Mouse (Mus musculus) Muller cell, postnatal 12 days (primary cell): ENCODE measurements around the gene Marf1.
"Not testable (repeated sequence)": the region's sequence is repeated elsewhere in the genome, so short reads cannot be mapped to it uniquely, and the experiment has no call there.

ENCODE experiments used
- DNase-seq: peaks from one replicate; pipeline ENCODE4 v3.0.0-alpha.2; 2015; ENCODE audit errors: inconsistent ontology term

The Marf1 gene

GRCm38 (mm10) chr16:14162988-14163416 is at the start of gene Marf1, which contains the start of gene Nde1:
Gene Marf1, minus strand, starts transcription at chr16:14163351.
Gene Nde1, plus strand, starts transcription at chr16:14163275.
- DNase-seq = peak; percentile 97

- DNase-seq = no peak
Measured at GRCm38 (mm10) chr16:14198798-14199197, 35.6 kb upstream of the Marf1 start.

- DNase-seq = no peak
Measured at GRCm38 (mm10) chr16:14195427-14195826, 32.3 kb upstream of the Marf1 start.

- no peak for DNase-seq
Measured at GRCm38 (mm10) chr16:14194164-14194950, 31.2 kb upstream of the Marf1 start.

- no peak for DNase-seq
Measured at GRCm38 (mm10) chr16:14185516-14185915, 22.4 kb upstream of the Marf1 start.

- DNase-seq = no peak
Measured at GRCm38 (mm10) chr16:14183856-14184255, 20.7 kb upstream of the Marf1 start.

- DNase-seq = no peak
Measured at GRCm38 (mm10) chr16:14182360-14182759, 19.2 kb upstream of the Marf1 start.

GRCm38 (mm10) chr16:14180163-14180733 is 17.1 kb upstream of the Marf1 start:
- no peak for DNase-seq

- no peak for DNase-seq
Measured at GRCm38 (mm10) chr16:14178041-14178440, 14.9 kb upstream of the Marf1 start.

- no peak for DNase-seq
Measured at GRCm38 (mm10) chr16:14169706-14170105, 6.6 kb upstream of the Marf1 start.

GRCm38 (mm10) chr16:14166490-14166889 is 3.3 kb upstream of the Marf1 start:
- no peak for DNase-seq

GRCm38 (mm10) chr16:14163731-14164130 is 580 bp upstream of the Marf1 start:
- DNase-seq = peak; percentile 17

- no peak for DNase-seq
Measured at GRCm38 (mm10) chr16:14160941-14161340, 2.2 kb downstream of the Marf1 start.

GRCm38 (mm10) chr16:14159746-14160131 is 3.4 kb downstream of the Marf1 start:
- DNase-seq = peak; percentile 87

GRCm38 (mm10) chr16:14158936-14159745 is 4.0 kb downstream of the Marf1 start:
- DNase-seq = peak; percentile 100

GRCm38 (mm10) chr16:14158536-14158935 is 4.6 kb downstream of the Marf1 start:
- no peak for DNase-seq

- no peak for DNase-seq
Measured at GRCm38 (mm10) chr16:14156312-14156711, 6.8 kb downstream of the Marf1 start.

- not testable (repeated sequence) for DNase-seq
Measured at GRCm38 (mm10) chr16:14155638-14156037, 7.5 kb downstream of the Marf1 start.

- no peak for DNase-seq
Measured at GRCm38 (mm10) chr16:14151718-14152117, 11.4 kb downstream of the Marf1 start.

- no peak for DNase-seq
Measured at GRCm38 (mm10) chr16:14147712-14148111, 15.4 kb downstream of the Marf1 start.

GRCm38 (mm10) chr16:14143298-14143697 is 19.9 kb downstream of the Marf1 start:
- DNase-seq = no peak

GRCm38 (mm10) chr16:14139106-14139505 is 24.0 kb downstream of the Marf1 start:
- no peak for DNase-seq
